Mouse (Mus musculus) yolk sac, embryonic 10.5 days (tissue): ENCODE measurements at regions not wholly inside any gene's neighbourhood (a gene's known extent, or its start where the extent isn't known, plus 50 kb on each side); places are given as distances from the start of the nearest gene placed in this dataset.
"Not testable (repeated sequence)": the region's sequence is repeated elsewhere in the genome, so short reads cannot be mapped to it uniquely, and the experiment has no call there.

Experiments
- DNase-seq: peaks from one replicate; pipeline ENCODE4 v3.0.0-alpha.2; 2017; ENCODE audit warnings: low spot score

DNA sequence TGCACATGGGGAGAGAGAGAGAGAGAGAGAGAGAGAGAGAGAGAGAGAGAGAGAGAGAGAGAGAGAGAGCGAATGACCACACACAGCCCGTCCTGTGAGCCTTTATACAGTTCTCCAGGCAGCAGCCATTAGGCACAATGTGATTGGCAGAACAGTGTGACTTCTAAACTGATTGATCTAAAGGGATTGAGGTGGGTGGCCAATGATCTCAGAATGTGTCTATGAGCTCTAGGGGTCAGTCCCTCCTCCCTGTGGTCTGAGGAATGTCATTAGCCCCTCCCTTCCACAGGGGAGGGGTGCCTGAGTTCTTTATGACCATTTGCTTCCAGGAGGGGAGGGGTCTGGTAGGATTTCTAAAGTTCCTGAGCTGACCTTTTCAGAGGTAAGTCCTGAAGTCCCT is 62.1 kb downstream of the Duxbl3 start:
- not testable (repeated sequence) for DNase-seq

DNA sequence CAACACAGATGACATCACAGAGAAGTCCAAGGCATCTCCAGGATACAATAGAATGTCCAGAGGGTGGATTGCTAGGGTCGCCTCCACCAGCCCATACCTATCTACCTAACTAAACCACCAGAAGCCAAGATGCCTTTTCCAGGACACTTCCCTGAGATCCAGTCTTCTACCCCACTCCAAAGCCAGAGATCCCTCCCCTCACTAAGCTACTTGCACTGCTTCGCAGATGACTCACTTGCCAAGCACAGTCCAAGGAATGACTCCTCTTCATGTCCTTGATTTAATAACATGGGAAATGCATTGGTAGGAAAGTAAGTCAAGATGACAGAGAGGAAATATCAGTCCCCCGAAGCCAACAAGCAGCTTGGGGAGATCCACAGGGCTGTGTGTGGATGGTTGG is 63.0 kb downstream of the Duxbl3 start:
- DNase-seq: no peak

DNA sequence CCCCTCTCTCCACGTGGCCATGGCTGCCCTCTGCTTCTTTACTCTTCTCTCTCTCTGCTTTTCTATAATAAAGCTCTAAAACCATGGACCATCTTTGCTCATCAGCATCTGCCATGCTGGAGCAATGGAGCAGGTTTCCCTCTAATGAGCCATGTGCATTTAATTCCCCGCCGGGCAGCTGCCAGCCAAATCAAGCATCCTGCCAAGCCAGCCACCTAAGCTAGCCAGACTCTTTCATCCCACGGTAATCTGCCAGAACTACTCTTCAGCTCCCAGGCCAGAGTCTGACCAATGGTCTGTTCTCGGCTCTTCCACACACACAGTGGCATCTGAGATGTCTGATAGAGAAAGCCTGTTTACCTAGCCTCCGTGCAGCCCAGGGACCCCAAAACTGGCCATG is 70.8 kb downstream of the Duxbl3 start:
- DNase-seq: no peak

DNA sequence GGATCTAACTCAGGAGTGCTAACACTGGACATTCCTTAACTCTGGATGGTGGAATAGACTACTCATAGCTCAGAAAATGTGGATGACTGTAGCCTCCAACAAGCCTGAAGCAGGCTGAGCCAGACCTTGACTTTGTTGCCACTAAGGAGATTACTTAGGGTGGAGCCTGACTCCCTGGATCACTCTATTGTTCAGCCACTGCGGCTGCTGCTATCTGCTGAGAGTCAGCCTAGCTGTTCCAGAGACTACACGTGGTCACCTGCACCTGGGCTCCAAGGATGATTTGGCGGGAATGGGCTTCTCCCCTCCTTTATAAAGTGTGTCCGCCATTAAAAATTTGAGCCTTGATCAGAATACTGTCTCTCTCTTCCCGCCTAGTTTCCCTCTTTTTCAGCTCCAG is 83.3 kb downstream of the Duxbl3 start:
- no peak for DNase-seq

DNA sequence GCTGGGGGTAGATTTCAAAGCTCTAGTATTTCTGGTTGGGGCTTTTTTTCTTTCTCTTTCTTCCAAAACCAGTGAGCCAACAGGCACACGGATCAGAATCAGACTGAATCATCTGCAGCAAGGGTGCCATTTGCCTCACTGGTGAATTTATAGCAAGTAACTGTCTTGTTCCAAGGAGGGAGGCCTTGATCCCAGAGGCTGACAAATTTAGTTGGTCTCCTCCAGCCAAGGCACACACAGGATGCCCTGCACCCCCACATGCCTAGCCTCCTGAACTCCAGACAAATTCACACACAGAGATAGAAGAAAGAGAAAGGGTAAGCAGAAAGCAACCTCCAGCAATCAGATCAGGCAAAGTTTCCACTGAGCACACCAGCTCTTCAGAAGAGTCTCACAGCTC is 87.5 kb downstream of the Duxbl3 start:
- no peak for DNase-seq

DNA sequence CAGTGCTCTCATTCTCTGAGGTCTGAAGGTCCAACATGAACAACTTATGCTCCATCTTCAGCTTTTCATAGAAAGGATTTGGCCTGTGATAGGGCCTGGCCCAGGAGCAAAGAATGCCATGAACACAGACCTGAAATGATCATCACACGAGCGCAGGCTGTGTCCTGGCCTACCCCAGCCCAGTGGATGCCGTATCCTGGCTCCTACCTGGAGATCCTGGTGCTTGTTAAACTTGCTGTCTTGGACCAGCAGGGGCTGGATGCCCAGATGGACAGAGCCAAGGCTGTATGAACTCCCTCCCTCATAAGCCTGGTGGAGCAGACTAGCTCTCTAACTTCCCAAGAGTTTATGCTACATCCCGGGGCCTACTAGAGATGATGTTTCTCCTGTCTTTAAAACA is 89.5 kb downstream of the Duxbl3 start:
- no peak for DNase-seq

DNA sequence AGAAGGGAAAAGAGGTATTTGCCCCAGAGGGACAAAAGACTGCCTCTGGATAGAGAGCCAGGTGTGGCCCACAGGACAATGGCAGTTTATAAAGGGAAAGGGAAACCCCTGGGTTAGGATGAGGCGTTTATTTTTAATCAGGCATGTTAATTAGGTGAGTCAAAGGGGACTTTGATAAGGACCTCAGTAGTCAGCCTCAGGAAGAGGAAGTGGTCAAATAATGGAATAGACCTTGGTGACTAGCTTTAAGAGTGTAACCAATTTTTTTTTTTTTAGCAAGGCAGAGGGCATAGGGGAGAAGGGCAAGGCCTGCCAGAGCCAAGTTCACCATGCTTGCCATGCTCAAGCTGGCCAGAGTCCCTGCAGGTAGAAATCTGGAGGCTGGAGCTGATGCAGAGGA is 95.2 kb downstream of the Duxbl3 start:
- DNase-seq: no peak

DNA sequence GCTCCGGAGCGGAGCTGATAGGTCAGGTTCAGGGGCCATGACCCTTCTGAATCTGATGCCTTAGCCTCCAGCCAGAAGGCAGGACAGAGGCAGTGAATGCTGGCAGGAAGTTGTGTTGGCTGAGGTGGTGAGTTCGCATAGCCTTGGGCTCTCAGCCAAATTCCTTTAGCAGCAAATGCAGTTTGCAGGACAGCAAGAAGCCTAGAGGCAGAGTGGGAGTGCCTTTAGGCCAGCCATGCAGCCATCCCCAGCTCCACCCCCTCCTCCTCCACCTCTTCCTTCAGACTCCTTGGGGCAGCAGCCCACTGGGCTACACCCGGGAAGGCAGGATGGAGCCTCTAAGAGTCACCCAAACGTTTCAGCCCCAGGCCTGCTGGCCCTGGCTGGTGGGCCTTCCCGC is 99.5 kb downstream of the Duxbl3 start:
- peak; percentile 45 for DNase-seq

DNA sequence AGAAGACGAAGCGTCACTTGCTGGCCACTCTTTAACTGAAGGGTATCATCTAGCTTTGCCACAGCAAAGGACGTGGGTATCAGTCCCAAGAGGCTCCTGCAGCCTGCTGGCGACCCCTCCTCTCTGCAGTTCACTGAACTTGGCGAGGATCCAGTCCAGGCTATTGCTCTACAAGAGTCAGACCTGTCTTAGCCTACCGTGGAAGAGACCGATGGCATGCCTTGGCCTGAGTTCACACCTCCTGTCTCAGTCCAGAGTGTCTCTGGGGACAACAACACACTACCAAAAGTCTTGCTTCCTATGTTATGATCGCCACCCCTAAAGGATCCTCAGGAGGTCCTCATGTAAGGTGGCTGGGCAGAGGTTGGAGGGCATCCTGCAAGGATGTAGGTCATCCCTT is 100.2 kb downstream of the Duxbl3 start:
- DNase-seq: no peak

DNA sequence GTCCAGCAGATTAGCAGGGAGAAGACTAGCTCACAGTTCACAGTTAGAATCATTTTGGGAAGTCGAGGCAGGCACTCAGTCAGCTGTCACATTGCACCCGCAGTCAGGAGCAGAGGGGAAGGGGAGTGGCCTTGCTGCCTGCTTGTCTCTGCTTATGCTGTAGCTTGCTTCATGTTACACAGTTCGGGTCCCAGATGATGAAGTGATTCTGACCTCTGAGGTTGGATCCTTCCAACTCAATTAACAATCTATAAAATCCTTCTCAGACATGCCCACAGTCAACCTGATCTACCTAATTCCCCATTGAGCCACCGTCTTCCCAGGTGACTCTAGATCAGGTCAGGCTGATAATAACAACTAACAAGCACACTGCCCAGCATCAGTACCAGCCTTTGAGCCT is 102.3 kb downstream of the Duxbl3 start:
- DNase-seq: no peak

DNA sequence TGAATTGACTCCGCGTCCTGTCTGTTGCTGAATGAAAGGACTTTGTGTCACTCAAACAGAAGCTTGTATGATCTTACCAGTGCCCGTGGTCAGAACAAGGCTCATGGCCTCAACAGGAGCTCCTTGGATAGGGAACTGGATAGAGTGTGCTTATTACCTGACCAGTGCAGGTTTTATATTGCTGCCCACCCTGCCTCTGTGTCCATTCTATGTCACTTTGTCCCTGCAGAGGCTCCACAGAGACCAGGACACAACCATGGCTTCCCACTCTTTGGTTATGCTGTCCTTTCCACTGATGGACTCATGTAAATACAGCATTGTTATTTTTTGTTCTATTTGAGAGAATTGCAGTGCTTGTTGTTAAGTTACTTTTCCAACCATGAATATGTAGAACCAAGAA is 103.4 kb downstream of the Duxbl3 start:
- DNase-seq: no peak
